7 mouse cellular contexts compared by ENCODE assay signal in the genomic region with DNA sequence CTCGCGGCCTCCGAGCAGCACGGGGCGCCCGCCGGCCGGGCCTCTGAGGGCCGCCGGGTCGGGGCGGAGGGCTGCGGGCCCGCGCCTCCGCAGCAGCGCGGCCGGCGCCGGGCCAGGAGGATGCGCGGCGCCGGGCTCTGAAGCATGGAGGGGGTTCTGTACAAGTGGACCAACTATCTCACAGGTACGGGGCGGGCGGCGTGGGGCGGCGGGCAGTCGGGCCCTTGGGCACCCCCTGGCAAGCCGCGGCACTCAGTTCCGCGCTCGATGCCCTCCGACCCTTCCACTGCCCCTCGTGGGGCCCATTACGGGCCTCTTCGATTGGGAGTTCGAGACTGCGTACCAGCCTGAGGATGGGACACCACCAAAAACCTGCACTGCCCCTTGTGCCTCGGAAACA. TPM values are rescaled to one million over a fixed set of nuclear protein-coding genes. Genes with fewer than 3 reads are reported as not detected.
DNase-seq lines count a peak whose midpoint lies in the region; ATAC-seq and TF ChIP-seq lines count a peak whose summit lies in the region.

No protein-coding gene starts in this region.

- peaks cover 32% of the 10 kb centered on the region for H3K4me1 ChIP-seq in forebrain, embryonic 13.5 days
- peaks cover 19% of the 10 kb centered on the region for H3K4me1 ChIP-seq in limb, embryonic 14.5 days (ENCODE audit: control insufficient read depth, insufficient read depth, low read length)
- peaks cover 10% of the 10 kb centered on the region for H3K4me1 ChIP-seq in stomach, embryonic 14.5 days (ENCODE audit: control insufficient read depth, insufficient read depth, low read length)

- no peaks in the 10 kb centered on the region for H3K27me3 ChIP-seq in forebrain, embryonic 13.5 days
- no peaks in the 10 kb centered on the region for H3K27me3 ChIP-seq in limb, embryonic 14.5 days (ENCODE audit: control insufficient read depth, insufficient read depth, low read length)
- no peaks in the 10 kb centered on the region for H3K27me3 ChIP-seq in stomach, embryonic 14.5 days (ENCODE audit: control insufficient read depth, insufficient read depth, low read length)

- peak overlapping the region; percentile 90 for H3K9ac ChIP-seq in forebrain, embryonic 13.5 days
- H3K9ac ChIP-seq in limb, embryonic 14.5 days (ENCODE audit: low read depth, low read length, severe bottlenecking): peak overlapping the region; percentile 89
- peak overlapping the region; percentile 76 for H3K9ac ChIP-seq in stomach, embryonic 14.5 days (replicated peaks; ENCODE audit: low read depth, low read length)

- under 1% methylated on average over 41 of the region's 44 CpGs for WGBS in forebrain, embryonic 13.5 days
- 2% methylated on average over 17 of the region's 44 CpGs for WGBS in limb, embryonic 14.5 days
- under 1% methylated on average over 39 of the region's 44 CpGs for WGBS in stomach, embryonic 14.5 days

- H3K27ac ChIP-seq in forebrain, embryonic 13.5 days: peak overlapping the region; percentile 81
- H3K27ac ChIP-seq in limb, embryonic 14.5 days (replicated peaks; ENCODE audit: low read depth, low read length): peak overlapping the region; percentile 76
- H3K27ac ChIP-seq in stomach, embryonic 14.5 days (ENCODE audit: low read length): peak overlapping the region; percentile 80

- peak overlapping the region; percentile 77 for H3K4me2 ChIP-seq in forebrain, embryonic 13.5 days
- peak overlapping the region; percentile 66 for H3K4me2 ChIP-seq in limb, embryonic 14.5 days (replicated peaks; ENCODE audit: low read depth, low read length, severe bottlenecking)
- H3K4me2 ChIP-seq in stomach, embryonic 14.5 days (replicated peaks; ENCODE audit: low read depth, low read length): peak overlapping the region; percentile 66

- TF ChIP-seq POLR2A in limb, embryonic 14.5 days (IDR thresholded peaks at IDR 0.05; ENCODE audit: borderline replicate concordance, extremely low read depth, insufficient read depth, insufficient read length): no peak

- ATAC-seq in forebrain, embryonic 13.5 days: 0 out of 2 replicates have a peak, but pooled peaks have one; percentile 46
- ATAC-seq in limb, embryonic 14.5 days (ENCODE audit: low FRiP score, low read depth): peak; percentile 48
- ATAC-seq in stomach, embryonic 14.5 days (ENCODE audit: insufficient number of reproducible peaks, insufficient read depth, low FRiP score, low read depth): peak; percentile 39; the same call in 1 of the 2 replicates

- peaks cover 5% of the 10 kb centered on the region; the same call in 1 of the 2 replicates for H3K36me3 ChIP-seq in forebrain, embryonic 13.5 days (ENCODE audit: poor library complexity, severe bottlenecking)
- peaks cover 6% of the 10 kb centered on the region for H3K36me3 ChIP-seq in limb, embryonic 14.5 days (ENCODE audit: control insufficient read depth, insufficient read depth, low read length)
- H3K36me3 ChIP-seq in stomach, embryonic 14.5 days (ENCODE audit: control insufficient read depth, insufficient read depth, low read length): no peaks in the 10 kb centered on the region

- peak; percentile 51 for DNase-seq in retina, embryonic 14.5 days (ENCODE audit: low spot score)
- no peak for DNase-seq in retina, postnatal 1 day
- DNase-seq in c-Kit-positive CD71-positive TER-119-positive erythroid progenitor cells, embryonic 14.5 days (ENCODE audit: low spot score): peak; percentile 23
- no peak for DNase-seq in limb, embryonic 14.5 days (ENCODE audit: low spot score)
- no peak for DNase-seq in frontal cortex, adult 2 months (ENCODE audit: extremely low spot score in 1 of 2, low spot score in 1 of 2)

- H3K9me3 ChIP-seq in forebrain, embryonic 13.5 days (replicated peaks): no peaks in the 10 kb centered on the region
- no peaks in the 10 kb centered on the region for H3K9me3 ChIP-seq in limb, embryonic 14.5 days (ENCODE audit: control insufficient read depth, low read length)
- no peaks in the 10 kb centered on the region for H3K9me3 ChIP-seq in stomach, embryonic 14.5 days (ENCODE audit: control insufficient read depth, low read depth, low read length)

- H3K4me3 ChIP-seq in forebrain, embryonic 13.5 days: peak overlapping the region; percentile 89
- peak overlapping the region; percentile 80 for H3K4me3 ChIP-seq in limb, embryonic 14.5 days (replicated peaks; ENCODE audit: low read length)
- peak overlapping the region; percentile 85 for H3K4me3 ChIP-seq in stomach, embryonic 14.5 days (ENCODE audit: low read depth, low read length)

RNA-seq across cellular contexts. Expression of a gene that starts 0.4 kb away (rescaled TPM):
- polyA plus RNA-seq in forebrain, embryonic 13.5 days (2015; fragmentation: Nextera tagmentation; extraction: Ambion mirVana): 4.5 and 6.4 TPM in 2 replicates
- polyA plus RNA-seq in limb, embryonic 14.5 days (2012; rRNA removed): 17.3 and 17.8 TPM in 2 replicates
- polyA plus RNA-seq in limb, embryonic 14.5 days (2014; fragmentation: Nextera tagmentation; extraction: Ambion mirVana): 13.9 and 14.5 TPM in 2 replicates
- 6.5 and 6.8 TPM in 2 replicates for polyA plus RNA-seq in stomach, embryonic 14.5 days (2014; fragmentation: Nextera tagmentation; extraction: Ambion mirVana)
- polyA plus RNA-seq in frontal cortex, adult 2 months (2012; rRNA removed): 32.7 and 34.0 TPM in 2 replicates

RNA-seq across cellular contexts. Expression of a gene that starts 2.5 kb away (rescaled TPM):
- polyA plus RNA-seq in forebrain, embryonic 13.5 days (2015; fragmentation: Nextera tagmentation; extraction: Ambion mirVana): 10.5 and 11.4 TPM in 2 replicates
- 50.5 and 102 TPM in 2 replicates for polyA plus RNA-seq in limb, embryonic 14.5 days (2012; rRNA removed)
- 128 and 151 TPM in 2 replicates for polyA plus RNA-seq in limb, embryonic 14.5 days (2014; fragmentation: Nextera tagmentation; extraction: Ambion mirVana)
- polyA plus RNA-seq in stomach, embryonic 14.5 days (2014; fragmentation: Nextera tagmentation; extraction: Ambion mirVana): 84.8 and 85.5 TPM in 2 replicates
- polyA plus RNA-seq in frontal cortex, adult 2 months (2012; rRNA removed): 7.2 and 9.2 TPM in 2 replicates

RNA-seq across cellular contexts. Expression of a gene that starts 27.2 kb away (rescaled TPM):
- polyA plus RNA-seq in forebrain, embryonic 13.5 days (2015; fragmentation: Nextera tagmentation; extraction: Ambion mirVana): 0.90 and 1.2 TPM in 2 replicates
- polyA plus RNA-seq in limb, embryonic 14.5 days (2012; rRNA removed): 0.47 and 0.83 TPM in 2 replicates
- polyA plus RNA-seq in limb, embryonic 14.5 days (2014; fragmentation: Nextera tagmentation; extraction: Ambion mirVana): 0.22 TPM in 1 of 2 replicates, not detected in the other
- 0.41 and 0.56 TPM in 2 replicates for polyA plus RNA-seq in stomach, embryonic 14.5 days (2014; fragmentation: Nextera tagmentation; extraction: Ambion mirVana)
- 0.06 and 0.40 TPM in 2 replicates for polyA plus RNA-seq in frontal cortex, adult 2 months (2012; rRNA removed)

RNA-seq across cellular contexts. Expression of a gene that starts 27.6 kb away (rescaled TPM):
- polyA plus RNA-seq in forebrain, embryonic 13.5 days (2015; fragmentation: Nextera tagmentation; extraction: Ambion mirVana): 95.0 and 99.3 TPM in 2 replicates
- 55.2 and 60.8 TPM in 2 replicates for polyA plus RNA-seq in limb, embryonic 14.5 days (2012; rRNA removed)
- polyA plus RNA-seq in limb, embryonic 14.5 days (2014; fragmentation: Nextera tagmentation; extraction: Ambion mirVana): 61.3 and 70.2 TPM in 2 replicates
- polyA plus RNA-seq in stomach, embryonic 14.5 days (2014; fragmentation: Nextera tagmentation; extraction: Ambion mirVana): 66.2 and 68.2 TPM in 2 replicates
- polyA plus RNA-seq in frontal cortex, adult 2 months (2012; rRNA removed): 23.2 and 26.8 TPM in 2 replicates

Comparison
In these comparisons a context has a peak if more than half of its experiments do, and no peak if none do; other contexts are left out.
1. DNase-seq: peak in retina, embryonic 14.5 days (single experiment) and c-Kit-positive CD71-positive TER-119-positive erythroid progenitor cells, embryonic 14.5 days (single experiment); none in retina, postnatal 1 day (single experiment), limb, embryonic 14.5 days (single experiment) and frontal cortex, adult 2 months (0 of 2).
2. Peak in every context shown above with its lines, with median percentiles within 50 percentile points of each other: ATAC-seq, H3K27ac ChIP-seq, H3K4me2 ChIP-seq, H3K4me3 ChIP-seq and H3K9ac ChIP-seq.